Mouse (Mus musculus): ENCODE data around the gene Itsn2. TPM values are rescaled to one million over a fixed set of nuclear protein-coding genes. Genes with fewer than 3 reads are reported as not detected.
"Not testable (repeated sequence)": the region's sequence is repeated elsewhere in the genome, so short reads cannot be mapped to it uniquely, and the experiment has no call there.

Gene Itsn2
- 30.4 and 32.9 TPM in 2 replicates for polyA plus RNA-seq (2015; fragmentation: Nextera tagmentation; extraction: Ambion mirVana)

DNA sequence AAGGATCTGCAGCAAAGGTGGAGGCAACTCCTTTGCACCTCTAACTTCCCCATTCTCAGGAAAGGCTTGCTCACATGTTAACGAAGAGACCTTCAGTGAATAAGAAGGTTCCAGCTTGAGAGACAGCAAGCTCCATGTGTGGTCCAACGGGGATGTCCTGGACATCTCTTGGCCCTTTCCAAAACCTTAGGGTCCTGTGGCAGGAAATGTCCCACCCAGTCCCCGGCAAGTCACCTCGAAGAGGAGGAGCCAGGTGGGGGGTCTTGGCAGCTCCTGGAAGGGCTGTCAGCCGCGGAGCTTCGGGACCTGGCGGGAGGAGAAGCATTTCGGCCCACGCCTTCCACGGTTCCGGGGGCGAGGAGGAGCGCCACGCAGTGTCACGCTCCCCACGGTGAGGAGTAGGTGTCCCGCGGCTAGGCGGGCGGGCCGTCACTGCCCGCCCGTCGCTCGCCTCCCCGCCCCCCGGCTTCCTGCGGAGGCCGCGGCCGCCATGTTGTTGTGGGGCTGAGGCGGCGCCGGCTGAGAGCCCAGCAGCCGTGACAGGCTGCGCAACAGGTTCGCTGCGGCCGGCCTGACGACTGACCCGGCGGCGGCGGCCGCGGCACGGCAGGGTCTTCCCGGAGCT lies at the start of gene Itsn2, which contains the start of gene Gm3625:
Gene Itsn2 (plus strand): TSS at position 98 of the 625 bp plus-strand sequence.
Gene Gm3625 (minus strand): TSS at position 387 of the 625 bp plus-strand sequence.
- WGBS, result under 1% methylated on average over 43 of the region's 49 CpGs
- peak within 1 kb of the TSS; percentile 91 for H3K27ac ChIP-seq (ENCODE audit: low read length)

GRCm38 (mm10) chr12:4544400-4544919 lies 48.0 kb upstream of the Itsn2 start:
- Histone ChIP-seq H3K9me3 (ENCODE audit: control insufficient read depth, low read length) (no peaks in the 10 kb centered on the region), H3K27ac (ENCODE audit: low read length) (no peak overlapping the region), H3K36me3 (ENCODE audit: control insufficient read depth, insufficient read depth, low read length) (no peaks in the 10 kb centered on the region), H3K4me2 (ENCODE audit: low read depth, low read length) (no peak overlapping the region), H3K27me3 (replicated peaks; ENCODE audit: control insufficient read depth, insufficient read depth, low read length) (peaks cover 2% of the 10 kb centered on the region; the same call in 1 of the 2 replicates), H3K4me1 (ENCODE audit: control insufficient read depth, insufficient read depth, low read length) (no peaks in the 10 kb centered on the region), H3K4me3 (ENCODE audit: low read length) (no peak overlapping the region), H3K9ac (ENCODE audit: low read depth, low read length) (no peak overlapping the region)
- ATAC-seq, result no peak
- 91% methylated on average over 5 of the region's 5 CpGs for WGBS

More for the DNA sequence above, at the start of gene Itsn2, which contains the start of gene Gm3625:
- Histone ChIP-seq H3K27me3 (replicated peaks; ENCODE audit: control insufficient read depth, insufficient read depth, low read length) (no peaks in the 10 kb centered on the region), H3K4me2 (ENCODE audit: low read depth, low read length) (peak within 1 kb of the TSS; percentile 73), H3K9ac (ENCODE audit: low read depth, low read length) (peak within 1 kb of the TSS; percentile 94), H3K4me1 (ENCODE audit: control insufficient read depth, insufficient read depth, low read length) (peaks cover 8% of the 10 kb centered on the region), H3K4me3 (ENCODE audit: low read length) (peak within 1 kb of the TSS; percentile 84), H3K36me3 (ENCODE audit: control insufficient read depth, insufficient read depth, low read length) (no peaks in the 10 kb centered on the region; the same call in 1 of the 2 replicates), H3K9me3 (ENCODE audit: control insufficient read depth, low read length) (no peaks in the 10 kb centered on the region)
- peak; percentile 90 for ATAC-seq

- Histone ChIP-seq H3K27me3 (replicated peaks; ENCODE audit: control insufficient read depth, insufficient read depth, low read length) (peaks cover 4% of the 10 kb centered on the region; the same call in 1 of the 2 replicates), H3K27ac (ENCODE audit: low read length) (no peak overlapping the region), H3K36me3 (ENCODE audit: control insufficient read depth, insufficient read depth, low read length) (no peaks in the 10 kb centered on the region), H3K9me3 (ENCODE audit: control insufficient read depth, low read length) (no peaks in the 10 kb centered on the region), H3K4me1 (ENCODE audit: control insufficient read depth, insufficient read depth, low read length) (no peaks in the 10 kb centered on the region), H3K9ac (ENCODE audit: low read depth, low read length) (no peak overlapping the region), H3K4me2 (ENCODE audit: low read depth, low read length) (no peak overlapping the region), H3K4me3 (ENCODE audit: low read length) (no peak overlapping the region)
- no peak for ATAC-seq
These were observed 47.0 kb upstream of the Itsn2 start for GRCm38 (mm10) chr12:4545425-4545824.

DNA sequence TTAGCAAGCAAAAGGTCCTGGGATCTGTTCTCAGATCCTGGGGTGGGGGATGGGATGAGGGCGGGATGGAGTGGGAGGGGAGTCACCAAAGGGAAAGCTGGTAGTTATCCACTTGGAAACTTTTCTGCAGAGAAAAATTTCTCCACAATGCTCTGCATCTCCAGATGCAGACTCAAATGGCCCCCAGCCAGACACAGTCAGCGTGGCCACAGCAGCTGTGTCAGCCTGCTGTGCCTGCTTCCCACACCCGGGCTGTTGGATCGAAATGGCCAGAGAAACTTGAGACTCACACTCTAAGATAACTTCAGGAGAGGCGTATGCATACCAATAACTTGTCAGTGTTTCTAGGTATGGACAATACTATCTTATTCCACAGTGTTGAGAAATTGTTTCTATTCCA lies 45.9 kb upstream of the Itsn2 start:
- H3K4me3 ChIP-seq (ENCODE audit: low read length), result no peak overlapping the region
- peak; percentile 58 for ATAC-seq
- H3K9ac ChIP-seq (ENCODE audit: low read depth, low read length), result no peak overlapping the region
- H3K27ac ChIP-seq (ENCODE audit: low read length), result no peak overlapping the region
- H3K4me1 ChIP-seq (ENCODE audit: control insufficient read depth, insufficient read depth, low read length), result no peaks in the 10 kb centered on the region
- 43% methylated on average over 5 of the region's 5 CpGs for WGBS
- peaks cover 4% of the 10 kb centered on the region; the same call in 1 of the 2 replicates for H3K27me3 ChIP-seq (replicated peaks; ENCODE audit: control insufficient read depth, insufficient read depth, low read length)
- H3K4me2 ChIP-seq (ENCODE audit: low read depth, low read length), result no peak overlapping the region
- no peaks in the 10 kb centered on the region for H3K9me3 ChIP-seq (ENCODE audit: control insufficient read depth, low read length)
- H3K36me3 ChIP-seq (ENCODE audit: control insufficient read depth, insufficient read depth, low read length), result no peaks in the 10 kb centered on the region

GRCm38 (mm10) chr12:4547557-4547956 lies 44.9 kb upstream of the Itsn2 start:
- Histone ChIP-seq H3K9ac (ENCODE audit: low read depth, low read length) (no peak overlapping the region), H3K4me1 (ENCODE audit: control insufficient read depth, insufficient read depth, low read length) (no peaks in the 10 kb centered on the region), H3K4me2 (ENCODE audit: low read depth, low read length) (no peak overlapping the region), H3K9me3 (ENCODE audit: control insufficient read depth, low read length) (no peaks in the 10 kb centered on the region), H3K27me3 (replicated peaks; ENCODE audit: control insufficient read depth, insufficient read depth, low read length) (peaks cover 4% of the 10 kb centered on the region; the same call in 1 of the 2 replicates), H3K36me3 (ENCODE audit: control insufficient read depth, insufficient read depth, low read length) (no peaks in the 10 kb centered on the region), H3K4me3 (ENCODE audit: low read length) (no peak overlapping the region), H3K27ac (ENCODE audit: low read length) (no peak overlapping the region)
- WGBS, result 68% methylated on average over 14 of the region's 14 CpGs
- ATAC-seq, result no peak

- no peaks in the 10 kb centered on the region for H3K36me3 ChIP-seq (ENCODE audit: control insufficient read depth, insufficient read depth, low read length)
- H3K27me3 ChIP-seq (replicated peaks; ENCODE audit: control insufficient read depth, insufficient read depth, low read length), result peaks cover 4% of the 10 kb centered on the region; the same call in 1 of the 2 replicates
- H3K4me2 ChIP-seq (ENCODE audit: low read depth, low read length), result peak overlapping the region; percentile 29; the same call in 1 of the 2 replicates
- no peaks in the 10 kb centered on the region for H3K4me1 ChIP-seq (ENCODE audit: control insufficient read depth, insufficient read depth, low read length)
- H3K27ac ChIP-seq (ENCODE audit: low read length), result no peak overlapping the region
- peak; percentile 73 for ATAC-seq
- no peaks in the 10 kb centered on the region for H3K9me3 ChIP-seq (ENCODE audit: control insufficient read depth, low read length)
- peak overlapping the region; percentile 14; the same call in 1 of the 2 replicates for H3K4me3 ChIP-seq (ENCODE audit: low read length)
- H3K9ac ChIP-seq (ENCODE audit: low read depth, low read length), result peak overlapping the region; percentile 6; the same call in 1 of the 2 replicates
- 23% methylated on average over 18 of the region's 18 CpGs for WGBS
These were observed 44.1 kb upstream of the Itsn2 start for GRCm38 (mm10) chr12:4548053-4549013.

GRCm38 (mm10) chr12:4553704-4554103 lies 38.7 kb upstream of the Itsn2 start:
- not testable (repeated sequence) for H3K27ac ChIP-seq (ENCODE audit: low read length); ATAC-seq; H3K4me1 ChIP-seq (ENCODE audit: control insufficient read depth, insufficient read depth, low read length); H3K9ac ChIP-seq (ENCODE audit: low read depth, low read length); H3K4me2 ChIP-seq (ENCODE audit: low read depth, low read length); H3K27me3 ChIP-seq (replicated peaks; ENCODE audit: control insufficient read depth, insufficient read depth, low read length); H3K9me3 ChIP-seq (ENCODE audit: control insufficient read depth, low read length); H3K4me3 ChIP-seq (ENCODE audit: low read length); H3K36me3 ChIP-seq (ENCODE audit: control insufficient read depth, insufficient read depth, low read length)
- WGBS, result 70% methylated on average over 3 of the region's 3 CpGs

- H3K9ac ChIP-seq (ENCODE audit: low read depth, low read length), result no peak overlapping the region
- WGBS, result 85% methylated on average over 5 of the region's 6 CpGs
- H3K4me1 ChIP-seq (ENCODE audit: control insufficient read depth, insufficient read depth, low read length), result no peaks in the 10 kb centered on the region
These were observed 37.0 kb upstream of the Itsn2 start for GRCm38 (mm10) chr12:4555451-4555850.

DNA sequence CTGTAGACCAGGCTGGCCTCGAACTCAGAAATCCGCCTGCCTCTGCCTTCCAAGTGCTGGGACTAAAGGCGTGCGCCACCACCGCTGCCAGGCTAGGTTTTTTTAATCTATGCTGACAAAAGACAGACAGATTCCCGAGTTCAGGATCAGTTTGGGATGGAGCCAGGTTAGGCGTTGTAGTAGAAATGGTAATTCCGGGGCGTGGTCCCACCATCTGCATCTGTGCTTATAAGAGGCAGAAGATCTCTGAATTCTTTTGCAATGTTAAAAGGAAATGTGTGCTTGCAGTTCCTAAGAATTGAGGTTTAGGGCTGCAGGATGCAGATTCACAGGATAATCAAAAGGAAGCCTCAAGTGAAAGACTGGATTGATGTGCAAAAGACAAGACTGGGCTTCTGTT lies 35.5 kb upstream of the Itsn2 start:
- Histone ChIP-seq H3K4me1 (ENCODE audit: control insufficient read depth, insufficient read depth, low read length) (no peaks in the 10 kb centered on the region), H3K4me3 (ENCODE audit: low read length) (no peak overlapping the region), H3K36me3 (ENCODE audit: control insufficient read depth, insufficient read depth, low read length) (no peaks in the 10 kb centered on the region), H3K9ac (ENCODE audit: low read depth, low read length) (no peak overlapping the region), H3K27me3 (replicated peaks; ENCODE audit: control insufficient read depth, insufficient read depth, low read length) (no peaks in the 10 kb centered on the region), H3K27ac (ENCODE audit: low read length) (no peak overlapping the region), H3K4me2 (ENCODE audit: low read depth, low read length) (no peak overlapping the region), H3K9me3 (ENCODE audit: control insufficient read depth, low read length) (no peaks in the 10 kb centered on the region)
- ATAC-seq, result no peak
- 83% methylated on average over 9 of the region's 9 CpGs for WGBS

More at GRCm38 (mm10) chr12:4555451-4555850, 37.0 kb upstream of the Itsn2 start:
- no peak overlapping the region for H3K4me3 ChIP-seq (ENCODE audit: low read length)
- H3K36me3 ChIP-seq (ENCODE audit: control insufficient read depth, insufficient read depth, low read length), result no peaks in the 10 kb centered on the region
- H3K9me3 ChIP-seq (ENCODE audit: control insufficient read depth, low read length), result no peaks in the 10 kb centered on the region
- no peak for ATAC-seq
- no peaks in the 10 kb centered on the region for H3K27me3 ChIP-seq (replicated peaks; ENCODE audit: control insufficient read depth, insufficient read depth, low read length)
- no peak overlapping the region for H3K4me2 ChIP-seq (ENCODE audit: low read depth, low read length)
- no peak overlapping the region for H3K27ac ChIP-seq (ENCODE audit: low read length)
